Mouse (Mus musculus) CH12.LX (cell line): ENCODE measurements around the gene Kpna3. TPM values are rescaled to one million over a fixed set of nuclear protein-coding genes. Genes with fewer than 3 reads are reported as not detected.

Source experiments
- DNase-seq: peaks from one replicate; pipeline ENCODE4 v3.0.0-alpha.2; 2013; ENCODE audit errors: extremely low read depth
- H3K27ac ChIP-seq: 2 replicates; pipeline ENCODE4 v1.5.1; 2012; ENCODE audit warnings: low read depth, mild to moderate bottlenecking, control low read depth, moderate library complexity; ENCODE audit not compliant: insufficient read depth
- H3K27me3 ChIP-seq: replicated peaks from 2 replicates; pipeline ENCODE3; 2012; ENCODE audit warnings: inconsistent platforms
- H3K36me3 ChIP-seq, 2 experiments: replicated peaks in 1 of 2; 2 replicates each; pipeline versions ENCODE3 to v1.6.1; 2012; ENCODE audit warnings: inconsistent platforms in 1 of 2, low read length in 1 of 2, mild to moderate bottlenecking in 1 of 2, mixed read lengths in 1 of 2, moderate library complexity in 1 of 2; ENCODE audit not compliant: control insufficient read depth in 1 of 2, insufficient read depth in 1 of 2
- H3K4me1 ChIP-seq, 2 experiments: 2 replicates each; pipeline ENCODE4 v1.6.1; 2012; ENCODE audit warnings: inconsistent platforms in 1 of 2, moderate library complexity in 1 of 2; ENCODE audit not compliant: insufficient read depth in 2 of 2, control insufficient read depth in 1 of 2
- H3K4me2 ChIP-seq: 2 replicates; pipeline ENCODE4 v1.6.1; 2012; ENCODE audit warnings: low read depth, mild to moderate bottlenecking, control low read depth; ENCODE audit not compliant: poor library complexity, insufficient read depth, severe bottlenecking
- H3K4me3 ChIP-seq, 3 experiments: fragments of 150-350 bp in 1 of 3; sonication (generic) in 1 of 3; replicated peaks in 1 of 3; 2 replicates each; pipeline versions ENCODE3 to v1.5.1; 2011 to 2012; ENCODE audit warnings: low read depth in 2 of 3, low read length in 2 of 3, mild to moderate bottlenecking in 2 of 3, moderate library complexity in 2 of 3, control low read depth in 1 of 3, improper control_type of control experiment in 1 of 3, inconsistent platforms in 1 of 3, mixed read lengths in 1 of 3; ENCODE audit not compliant: poor library complexity in 1 of 3
- H3K79me2 ChIP-seq: replicated peaks from 2 replicates; pipeline ENCODE4 v1.6.1; 2012; ENCODE audit warnings: mild to moderate bottlenecking, moderate library complexity; ENCODE audit not compliant: control insufficient read depth, poor library complexity, insufficient read depth, severe bottlenecking; ENCODE audit errors: extremely low read depth
- H3K9ac ChIP-seq: 2 replicates; pipeline ENCODE4 v1.6.1; 2012; ENCODE audit warnings: low read depth, mild to moderate bottlenecking, control low read depth, moderate library complexity; ENCODE audit not compliant: insufficient read depth
- H3K9me3 ChIP-seq: replicated peaks from 2 replicates; pipeline ENCODE3; 2012; ENCODE audit warnings: low read length, inconsistent platforms, mixed read lengths
- CHD1 ChIP-seq: IDR thresholded peaks from 2 replicates; pipeline ENCODE4 v1.6.1; 2012; ENCODE audit warnings: low read depth, low read length, improper control_type of control experiment, inconsistent platforms
- CHD2 ChIP-seq: IDR thresholded peaks from 2 replicates; pipeline ENCODE4 v1.6.1; 2011; ENCODE audit warnings: low read length, improper control_type of control experiment
- CTCF ChIP-seq, 2 experiments: IDR thresholded peaks in 1 of 2; conservative IDR thresholded peaks in 1 of 2; 2 replicates each; pipeline ENCODE4 v1.5.1; 2011 to 2012; ENCODE audit warnings: low read depth in 2 of 2, low read length in 2 of 2, improper control_type of control experiment in 1 of 2, inconsistent platforms in 1 of 2, mild to moderate bottlenecking in 1 of 2, moderate library complexity in 1 of 2
- E2F4 ChIP-seq: IDR thresholded peaks from 2 replicates; pipeline ENCODE4 v1.6.1; 2011; ENCODE audit warnings: low read depth, low read length, improper control_type of control experiment; ENCODE audit not compliant: insufficient replicate concordance
- ELF1 ChIP-seq: IDR thresholded peaks from 2 replicates; pipeline ENCODE4 v1.6.1; 2014; ENCODE audit warnings: low read depth, mild to moderate bottlenecking, inconsistent platforms, low read length, improper control_type of control experiment
- GABPA ChIP-seq: IDR thresholded peaks from 2 replicates; pipeline ENCODE4 v1.6.1; 2012; ENCODE audit warnings: low read depth, low read length, improper control_type of control experiment, inconsistent platforms; ENCODE audit not compliant: insufficient replicate concordance
- IRF4 ChIP-seq: IDR thresholded peaks from 2 replicates; pipeline ENCODE4 v1.6.1; 2014; ENCODE audit warnings: low read depth, mild to moderate bottlenecking, inconsistent platforms, low read length, improper control_type of control experiment
- MAX ChIP-seq: IDR thresholded peaks from 2 replicates; pipeline ENCODE4 v1.6.1; 2011; ENCODE audit warnings: low read length, improper control_type of control experiment
- MAZ ChIP-seq: IDR thresholded peaks from 2 replicates; pipeline ENCODE4 v1.6.1; 2012; ENCODE audit warnings: low read depth, mild to moderate bottlenecking, inconsistent platforms, low read length, improper control_type of control experiment, moderate library complexity
- MYC ChIP-seq: IDR thresholded peaks from 2 replicates; pipeline ENCODE4 v1.6.1; 2011; ENCODE audit warnings: low read depth, mild to moderate bottlenecking, improper control_type of control experiment, low read length
- NELFE ChIP-seq: IDR thresholded peaks from 2 replicates; pipeline ENCODE4 v1.6.1; 2011; ENCODE audit warnings: low read depth, low read length, improper control_type of control experiment
- PAX5 ChIP-seq: IDR thresholded peaks from 2 replicates; pipeline ENCODE4 v1.6.1; 2012; ENCODE audit warnings: low read length, inconsistent platforms, mixed read lengths
- SIN3A ChIP-seq: IDR thresholded peaks from 2 replicates; pipeline ENCODE4 v1.6.1; 2012; ENCODE audit warnings: low read length, improper control_type of control experiment, inconsistent platforms
- TCF12 ChIP-seq: IDR thresholded peaks from 2 replicates; pipeline ENCODE4 v1.6.1; 2014; ENCODE audit warnings: low read depth, mild to moderate bottlenecking, inconsistent platforms, low read length, improper control_type of control experiment
- ZC3H11A ChIP-seq: IDR thresholded peaks from 2 replicates; pipeline ENCODE4 v1.6.1; 2012; ENCODE audit warnings: low read depth, mild to moderate bottlenecking, inconsistent platforms, low read length, improper control_type of control experiment
- ZNF384 ChIP-seq: IDR thresholded peaks from 2 replicates; pipeline ENCODE4 v1.6.1; 2012; ENCODE audit warnings: low read depth, low read length, improper control_type of control experiment, inconsistent platforms
- dilution Hi-C: fragments of 300-500 bp; cut with MboI; formaldehyde crosslinking; loops from 2 replicates; pipeline ENCODE4 v1.14.3; 2020; ENCODE audit warnings: low sequenced_read_pairs; ENCODE audit not compliant: extremely low pct_unique_long_range_greater_than_20kb, extremely low pct_ligation_motif_present
- in situ Hi-C: fragments of 300-500 bp; cut with MboI; formaldehyde crosslinking; loops from 3 replicates; pipeline ENCODE4 v1.14.3; 2019; ENCODE audit warnings: low sequenced_read_pairs, low pct_ligation_motif_present, low pct_unique_long_range_greater_than_20kb, mixed read lengths
- polyA plus RNA-seq: library from polyadenylated mRNA; unstranded; fragments of >175 nt; gene quantifications from 2 replicates; pipeline ENCODE4 v1.2.1, GENCODE M21; 2012; ENCODE audit warnings: low read depth; ENCODE audit not compliant: insufficient read length
- total RNA-seq, 2 experiments: library from RNA; depleted of rRNA; stranded (reverse); fragments of 300-350 nt in 1 of 2; fragments of >200 nt in 1 of 2; gene quantifications; 2 replicates each; pipeline ENCODE4 v1.2.3; 2012 to 2014

Kpna3 gene
- total and polyA plus RNA-seq, 3 experiments = 21.3 to 85.9 (median 75.4) TPM

DNA sequence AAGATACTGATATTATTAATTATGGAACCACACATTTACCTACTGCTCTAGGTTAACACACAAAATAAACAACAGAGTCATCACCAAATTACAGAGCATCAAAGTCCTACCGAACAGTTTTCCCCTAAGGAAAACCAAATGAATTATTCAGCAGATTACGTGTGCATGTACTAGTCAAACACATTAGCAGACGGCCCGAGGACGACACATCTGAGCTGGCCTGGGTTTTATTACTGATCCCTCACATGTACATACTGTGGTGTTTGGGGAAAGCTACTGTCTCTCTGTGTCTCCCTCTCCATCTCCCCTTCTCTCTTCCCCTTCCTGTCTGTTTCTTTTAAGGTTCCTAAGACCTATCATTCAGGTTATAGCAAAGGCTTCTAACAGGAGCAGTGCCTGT lies 25.5 kb downstream of the Kpna3 start:
- H3K4me2 ChIP-seq = no peak overlapping the region
- H3K4me1 ChIP-seq = peaks cover 3 to 27% of the 10 kb centered on the region in 2 experiments; a peak in 2 of 4 replicates
- no peaks in the 10 kb centered on the region for H3K27me3 ChIP-seq
- no peak overlapping the region for H3K27ac ChIP-seq
- peaks cover 19% of the 10 kb centered on the region for H3K79me2 ChIP-seq
- TF ChIP-seq CTCF (conservative IDR thresholded peaks at IDR 0.05 in 1 of 2, IDR thresholded peaks at IDR 0.05 in 1 of 2; ENCODE audit: low read depth in 2 of 2, low read length in 2 of 2) (no peak), E2F4 (no peak), NELFE (no peak), TCF12 (no peak), ZC3H11A (no peak), ELF1 (no peak), CHD1 (no peak), CHD2 (no peak), MYC (no peak), ZNF384 (no peak)
- H3K9ac ChIP-seq = no peak overlapping the region
- peaks cover 0 to 10% of the 10 kb centered on the region in 2 experiments for H3K36me3 ChIP-seq
- H3K4me3 ChIP-seq = no peak overlapping the region
- in situ Hi-C loops = no loop called here
- H3K9me3 ChIP-seq = no peaks in the 10 kb centered on the region
- DNase-seq = no peak
- dilution Hi-C loops = no loop called here

DNA sequence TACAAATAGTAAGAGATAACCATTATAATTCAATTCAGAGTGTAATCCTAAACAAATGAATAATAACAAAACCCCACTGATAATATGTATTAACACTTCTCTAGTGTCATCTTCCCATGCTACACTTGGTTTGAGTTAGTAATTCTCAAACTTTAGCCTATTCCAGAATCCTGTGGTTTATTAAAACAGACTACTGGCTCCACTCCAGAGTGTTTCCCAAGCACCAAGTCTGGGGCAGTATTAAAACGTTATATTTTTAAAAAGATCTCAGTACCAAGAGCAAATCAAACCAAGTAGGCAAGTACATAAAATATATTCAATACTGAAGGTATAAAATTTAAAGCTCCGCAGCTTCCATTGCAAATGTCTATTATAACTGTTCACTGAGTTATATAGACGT lies 26.0 kb downstream of the Kpna3 start:
- Histone ChIP-seq H3K27me3 (no peaks in the 10 kb centered on the region), H3K4me1 (peaks cover 3 to 32% of the 10 kb centered on the region in 2 experiments; a peak in 3 of 4 replicates), H3K9ac (no peak overlapping the region), H3K27ac (no peak overlapping the region), H3K4me3 (no peak overlapping the region), H3K79me2 (peaks cover 19% of the 10 kb centered on the region), H3K9me3 (no peaks in the 10 kb centered on the region), H3K36me3 (peaks cover 0 to 12% of the 10 kb centered on the region in 2 experiments), H3K4me2 (no peak overlapping the region)
- in situ Hi-C loops (no loop called here), dilution Hi-C loops (no loop called here)
- DNase-seq = no peak
- TF ChIP-seq MAZ (no peak), MAX (no peak), ELF1 (no peak), SIN3A (no peak), IRF4 (no peak), E2F4 (no peak), PAX5 (no peak), GABPA (no peak), NELFE (no peak), CHD2 (no peak)
